Mouse (Mus musculus) lung, embryonic 14.5 days (tissue): ENCODE measurements at regions not wholly inside any gene's neighbourhood (a gene's known extent, or its start where the extent isn't known, plus 50 kb on each side); places are given as distances from the start of the nearest gene placed in this dataset.

Experiments
- ATAC-seq: fragments of 200-750 bp; cut with Nextera tagmentation; 2 replicates; pipeline ENCODE4 v1.8.0; 2017; ENCODE audit warnings: mild to moderate bottlenecking, moderate TSS enrichment, moderate library complexity; ENCODE audit not compliant: insufficient read depth
- DNase-seq: peaks from one replicate; pipeline ENCODE4 v3.0.0-alpha.2; 2015
- H3K27ac ChIP-seq: fragments of 300-500 bp; sonication (generic); 2 replicates; pipeline ENCODE4 v1.5.1; 2014; ENCODE audit warnings: low read depth, mild to moderate bottlenecking, moderate library complexity
- H3K27me3 ChIP-seq: fragments of 300-500 bp; sonication (generic); 2 replicates; pipeline ENCODE4 v1.6.1; 2014; ENCODE audit warnings: low read length, control low read depth; ENCODE audit not compliant: insufficient read depth
- H3K36me3 ChIP-seq: fragments of 300-500 bp; sonication (generic); 2 replicates; pipeline ENCODE4 v1.6.1; 2014; ENCODE audit warnings: control low read depth; ENCODE audit not compliant: insufficient read depth
- H3K4me1 ChIP-seq: fragments of 300-500 bp; sonication (generic); 2 replicates; pipeline ENCODE4 v1.6.1; 2014; ENCODE audit warnings: antibody characterized with exemption, control low read depth; ENCODE audit not compliant: insufficient read depth
- H3K4me2 ChIP-seq: fragments of 300-500 bp; sonication (generic); 2 replicates; pipeline ENCODE4 v1.6.1; 2014; ENCODE audit warnings: mild to moderate bottlenecking
- H3K4me3 ChIP-seq: fragments of 300-500 bp; sonication (generic); 2 replicates; pipeline ENCODE4 v1.5.1; 2014; ENCODE audit warnings: low read depth, low read length
- H3K9ac ChIP-seq: fragments of 300-500 bp; sonication (generic); 2 replicates; pipeline ENCODE4 v1.6.1; 2014
- H3K9me3 ChIP-seq: fragments of 300-500 bp; sonication (generic); 2 replicates; pipeline ENCODE4 v1.6.1; 2016; ENCODE audit warnings: low read depth, low read length, control low read depth
- CTCF ChIP-seq: IDR thresholded peaks from 2 replicates; pipeline ENCODE4 v1.5.1; 2016; ENCODE audit warnings: antibody characterized with exemption, low read depth
- WGBS: fragments of 180-500 bp; shearing (Covaris S2); extraction: QIAGEN DNeasy Blood & Tissue Kit; methylation state at CpG from one replicate; pipeline ENCODE4 v1.1.7; 2014; 5-methylcytosine and 5-hydroxymethylcytosine counted together

GRCm38 (mm10) chr5:148714807-148715206, 162.2 kb upstream of the Ubl3 start:
- no peaks in the 10 kb centered on the region for H3K36me3 ChIP-seq
- DNase-seq (no peak), ATAC-seq (no peak)
- WGBS: 64% methylated on average over 4 of the region's 4 CpGs
- no peak overlapping the region for H3K9ac ChIP-seq
- H3K27ac ChIP-seq: 0 out of 2 replicates have a peak overlapping the region, but pooled peaks have one; percentile 8
- H3K9me3 ChIP-seq: no peaks in the 10 kb centered on the region
- H3K4me1 ChIP-seq: no peaks in the 10 kb centered on the region
- no peak overlapping the region for H3K4me2 ChIP-seq
- no peak overlapping the region for H3K4me3 ChIP-seq
- TF ChIP-seq CTCF: no peak
- H3K27me3 ChIP-seq: no peaks in the 10 kb centered on the region

- ATAC-seq (0 out of 2 replicates have a peak, but pooled peaks have one; percentile 22), DNase-seq (peak; percentile 55)
- H3K4me3 ChIP-seq: no peak overlapping the region
- H3K9me3 ChIP-seq: no peaks in the 10 kb centered on the region
- TF ChIP-seq CTCF: no peak
- no peak overlapping the region for H3K9ac ChIP-seq
- no peaks in the 10 kb centered on the region for H3K36me3 ChIP-seq
- no peaks in the 10 kb centered on the region for H3K27me3 ChIP-seq
- H3K4me1 ChIP-seq: peaks cover 3% of the 10 kb centered on the region
- no peak overlapping the region for H3K27ac ChIP-seq
- H3K4me2 ChIP-seq: no peak overlapping the region
- WGBS: 71% methylated on average over 5 of the region's 5 CpGs
Measured at GRCm38 (mm10) chr5:148713796-148714195, 161.2 kb upstream of the Ubl3 start.

- H3K4me1 ChIP-seq: peaks cover 11% of the 10 kb centered on the region
- no peaks in the 10 kb centered on the region for H3K36me3 ChIP-seq
- no peak for DNase-seq
- ATAC-seq: no peak
- no peak overlapping the region for H3K27ac ChIP-seq
- H3K27me3 ChIP-seq: no peaks in the 10 kb centered on the region
- no peaks in the 10 kb centered on the region for H3K9me3 ChIP-seq
- H3K9ac ChIP-seq: no peak overlapping the region
- no peak overlapping the region for H3K4me3 ChIP-seq
- no peak for TF ChIP-seq CTCF
- no peak overlapping the region for H3K4me2 ChIP-seq
Measured at GRCm38 (mm10) chr5:148713039-148713438, 160.4 kb upstream of the Ubl3 start.

GRCm38 (mm10) chr5:148711570-148711969, 159.0 kb upstream of the Ubl3 start:
- peak; percentile 5; the same call in 1 of the 2 replicates for TF ChIP-seq CTCF

GRCm38 (mm10) chr5:148709111-148709771, 156.7 kb upstream of the Ubl3 start:
- H3K36me3 ChIP-seq: no peaks in the 10 kb centered on the region

More at GRCm38 (mm10) chr5:148711570-148711969, 159.0 kb upstream of the Ubl3 start:
- H3K36me3 ChIP-seq: no peaks in the 10 kb centered on the region
- no peaks in the 10 kb centered on the region for H3K9me3 ChIP-seq
- H3K4me2 ChIP-seq: no peak overlapping the region
- ATAC-seq (no peak), DNase-seq (no peak)
- no peaks in the 10 kb centered on the region for H3K27me3 ChIP-seq
- 72% methylated on average over 5 of the region's 5 CpGs for WGBS
- H3K4me1 ChIP-seq: peaks cover 20% of the 10 kb centered on the region
- H3K9ac ChIP-seq: no peak overlapping the region
- no peak overlapping the region for H3K27ac ChIP-seq
- no peak overlapping the region for H3K4me3 ChIP-seq

GRCm38 (mm10) chr5:148708014-148708741, 155.6 kb upstream of the Ubl3 start:
- Histone ChIP-seq H3K27ac (peak overlapping the region; percentile 64), H3K4me2 (peak overlapping the region; percentile 31), H3K9ac (no peak overlapping the region), H3K27me3 (no peaks in the 10 kb centered on the region), H3K9me3 (no peaks in the 10 kb centered on the region), H3K36me3 (no peaks in the 10 kb centered on the region), H3K4me3 (no peak overlapping the region), H3K4me1 (peaks cover 20% of the 10 kb centered on the region)
- DNase-seq (peak; percentile 62), ATAC-seq (peak; percentile 62)
- no peak for TF ChIP-seq CTCF
- 15% methylated on average over 11 of the region's 11 CpGs for WGBS

More at GRCm38 (mm10) chr5:148709111-148709771, 156.7 kb upstream of the Ubl3 start:
- H3K27me3 ChIP-seq: no peaks in the 10 kb centered on the region
- TF ChIP-seq CTCF: no peak
- ATAC-seq: no peak
- 39% methylated on average over 10 of the region's 10 CpGs for WGBS
- no peaks in the 10 kb centered on the region for H3K9me3 ChIP-seq
- no peak for DNase-seq
- H3K4me3 ChIP-seq: no peak overlapping the region
- peaks cover 20% of the 10 kb centered on the region for H3K4me1 ChIP-seq
- peak overlapping the region; percentile 31; the same call in 1 of the 2 replicates for H3K4me2 ChIP-seq
- peak overlapping the region; percentile 64 for H3K27ac ChIP-seq
- H3K9ac ChIP-seq: no peak overlapping the region

- peak; percentile 81 for DNase-seq
Measured at GRCm38 (mm10) chr5:148707335-148707734, 154.7 kb upstream of the Ubl3 start.

More at GRCm38 (mm10) chr5:148707335-148707734, 154.7 kb upstream of the Ubl3 start:
- H3K27ac ChIP-seq: peak overlapping the region; percentile 64
- no peaks in the 10 kb centered on the region for H3K27me3 ChIP-seq
- H3K9me3 ChIP-seq: no peaks in the 10 kb centered on the region
- H3K9ac ChIP-seq: no peak overlapping the region
- H3K4me3 ChIP-seq: no peak overlapping the region
- peaks cover 20% of the 10 kb centered on the region for H3K4me1 ChIP-seq
- WGBS: 37% methylated on average over 12 of the region's 12 CpGs
- no peak for TF ChIP-seq CTCF
- ATAC-seq: peak; percentile 69; the same call in 1 of the 2 replicates
- no peaks in the 10 kb centered on the region for H3K36me3 ChIP-seq
- peak overlapping the region; percentile 35; the same call in 1 of the 2 replicates for H3K4me2 ChIP-seq
